Mouse (Mus musculus): ENCODE results near the gene Aqp1.

Aqp1 gene

GRCm38 (mm10) chr6:55335989-55336514 lies at the start of gene Aqp1:
TSS of gene Aqp1 (plus strand) at chr6:55336432.
- DNase-seq (ENCODE audit: low spot score): peak; percentile 54

GRCm38 (mm10) chr6:55288007-55288602 lies 48.1 kb upstream of the Aqp1 start:
- no peak for DNase-seq (ENCODE audit: low spot score)

- DNase-seq (ENCODE audit: low spot score): no peak
These were observed 41.6 kb upstream of the Aqp1 start for GRCm38 (mm10) chr6:55294549-55295131.

- DNase-seq (ENCODE audit: low spot score): no peak
These were observed 40.9 kb upstream of the Aqp1 start for GRCm38 (mm10) chr6:55295325-55295724.

GRCm38 (mm10) chr6:55299482-55299881 lies 36.8 kb upstream of the Aqp1 start:
- DNase-seq (ENCODE audit: low spot score): no peak

GRCm38 (mm10) chr6:55299917-55300316 lies 36.3 kb upstream of the Aqp1 start:
- no peak for DNase-seq (ENCODE audit: low spot score)

GRCm38 (mm10) chr6:55300704-55301103 lies 35.5 kb upstream of the Aqp1 start:
- no peak for DNase-seq (ENCODE audit: low spot score)

- DNase-seq (ENCODE audit: low spot score): no peak
These were observed 26.1 kb upstream of the Aqp1 start for GRCm38 (mm10) chr6:55310179-55310578.

- DNase-seq (ENCODE audit: low spot score): no peak
These were observed 24.3 kb upstream of the Aqp1 start for GRCm38 (mm10) chr6:55311962-55312361.

- no peak for DNase-seq (ENCODE audit: low spot score)
These were observed 22.3 kb upstream of the Aqp1 start for GRCm38 (mm10) chr6:55313893-55314292.

GRCm38 (mm10) chr6:55314628-55315027 lies 21.6 kb upstream of the Aqp1 start:
- no peak for DNase-seq (ENCODE audit: low spot score)

GRCm38 (mm10) chr6:55318597-55318996 lies 17.6 kb upstream of the Aqp1 start:
- DNase-seq (ENCODE audit: low spot score): no peak

GRCm38 (mm10) chr6:55319585-55320551 lies 16.4 kb upstream of the Aqp1 start:
- no peak for DNase-seq (ENCODE audit: low spot score)

- DNase-seq (ENCODE audit: low spot score): no peak
These were observed 15.3 kb upstream of the Aqp1 start for GRCm38 (mm10) chr6:55320894-55321293.

GRCm38 (mm10) chr6:55321518-55321917 lies 14.7 kb upstream of the Aqp1 start:
- no peak for DNase-seq (ENCODE audit: low spot score)

- DNase-seq (ENCODE audit: low spot score): no peak
These were observed 13.3 kb upstream of the Aqp1 start for GRCm38 (mm10) chr6:55322980-55323379.

- no peak for DNase-seq (ENCODE audit: low spot score)
These were observed 12.2 kb upstream of the Aqp1 start for GRCm38 (mm10) chr6:55323908-55324634.

- DNase-seq (ENCODE audit: low spot score): no peak
These were observed 11.4 kb upstream of the Aqp1 start for GRCm38 (mm10) chr6:55324785-55325184.

- DNase-seq (ENCODE audit: low spot score): no peak
These were observed 9.9 kb upstream of the Aqp1 start for GRCm38 (mm10) chr6:55326299-55326698.

- no peak for DNase-seq (ENCODE audit: low spot score)
These were observed 8.9 kb upstream of the Aqp1 start for GRCm38 (mm10) chr6:55327326-55327725.

GRCm38 (mm10) chr6:55328179-55328578 lies 8.1 kb upstream of the Aqp1 start:
- no peak for DNase-seq (ENCODE audit: low spot score)

- no peak for DNase-seq (ENCODE audit: low spot score)
These were observed 4.9 kb upstream of the Aqp1 start for GRCm38 (mm10) chr6:55331315-55331714.

Measured in testis, postnatal 10 days (tissue).